Mouse (Mus musculus): ENCODE data around the gene Mapkap1. TPM values are rescaled to one million over a fixed set of nuclear protein-coding genes. Genes with fewer than 3 reads are reported as not detected.

The Mapkap1 gene
- polyA plus RNA-seq, 1 experiment from 2014 or later: 108 TPM

Other genes starting within 250 kb of the Mapkap1 start
- gene Pbx3, start 33.6 kb upstream of the Mapkap1 start, polyA plus RNA-seq (2014; fragmentation: Nextera tagmentation; extraction: Ambion mirVana): 82.3 and 88.0 TPM in 2 replicates

Measured in neural tube, embryonic 11.5 days (tissue).